Mouse (Mus musculus): Measurements from ENCODE around the gene Cdkn1c.

GRCm38 (mm10) chr7:143419585-143420160 is 41.2 kb downstream of the Cdkn1c start:
- TF ChIP-seq CTCF (conservative IDR thresholded peaks at IDR 0.05; ENCODE audit: insufficient read depth, insufficient read length, low read depth, low read length) (no peak), POLR2A (IDR thresholded peaks at IDR 0.05; ENCODE audit: low read depth, low read length) (no peak)

Data from kidney, adult 2 months (tissue).